Mouse (Mus musculus) cerebellum, postnatal 25 days (tissue): ENCODE measurements at regions not wholly inside any gene's neighbourhood (a gene's known extent, or its start where the extent isn't known, plus 50 kb on each side); places are given as distances from the start of the nearest gene placed in this dataset.
A peak's percentile ranks its signal among the peaks of the same experiment; 100 is the strongest.

Experiments used
- DNase-seq, 2 experiments: peaks; one replicate each; pipeline ENCODE4 v3.0.0; 2021; ENCODE audit warnings: mixed read lengths in 2 of 2

DNA sequence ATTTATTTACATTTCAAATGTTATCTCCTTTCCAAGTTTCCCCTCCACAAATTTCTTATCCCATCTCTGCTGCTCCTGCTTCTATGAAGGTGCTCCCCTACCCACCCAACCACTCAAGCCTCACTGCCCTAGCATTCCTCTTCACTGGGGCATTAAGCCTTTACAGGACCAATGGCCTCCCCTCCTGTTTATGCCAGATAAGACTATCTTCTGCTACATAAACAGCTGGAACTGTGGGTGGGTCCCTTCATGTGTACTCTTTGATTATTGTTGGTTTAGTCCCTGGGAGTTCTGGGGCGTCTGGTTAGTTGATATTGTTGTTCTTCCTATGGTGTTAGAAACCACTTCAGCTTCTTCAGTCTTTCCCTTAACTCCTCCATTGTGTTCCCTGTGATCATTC, 1164.1 kb upstream of the Got2 start:
- no peak for DNase-seq

DNA sequence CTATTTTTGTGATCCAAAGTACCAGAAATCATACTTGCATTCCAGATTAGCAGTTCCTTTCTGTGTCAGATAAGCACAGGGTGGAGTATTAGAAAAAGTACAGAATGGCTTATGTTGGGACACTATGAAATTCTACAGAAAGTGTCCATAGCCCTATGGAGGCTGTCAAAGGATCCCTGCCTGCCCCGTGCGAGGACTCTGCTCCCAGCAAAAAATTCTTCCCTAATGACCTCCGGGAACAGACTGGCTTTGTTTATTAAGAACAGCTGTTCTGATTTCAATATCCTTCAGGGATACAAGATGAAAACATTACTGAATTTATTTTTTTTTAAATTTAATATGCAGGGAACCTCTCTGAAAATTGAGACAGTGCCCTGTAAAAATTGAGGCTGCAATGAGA, 1151.4 kb upstream of the Got2 start:
- no peak for DNase-seq

DNA sequence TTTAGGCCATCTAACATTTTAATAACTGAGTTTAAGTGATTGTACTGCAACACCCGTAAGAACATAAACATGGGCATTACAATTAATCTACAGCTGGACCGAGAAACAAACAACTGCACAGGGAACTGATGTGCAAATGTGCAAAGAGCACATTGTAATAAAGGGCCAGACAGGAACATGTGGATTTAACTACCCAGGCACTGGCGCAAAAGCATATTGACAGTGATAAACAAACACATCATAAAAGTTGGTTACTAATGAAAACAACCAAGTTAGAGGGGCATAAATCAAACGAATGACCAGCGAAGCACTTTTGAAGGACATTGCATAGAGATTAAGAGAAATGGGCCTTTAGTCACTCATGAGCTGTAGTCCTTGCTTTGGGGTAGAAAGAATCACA, 1150.5 kb upstream of the Got2 start:
- no peak for DNase-seq

GRCm38 (mm10) chr8:97032188-97032587, 1143.8 kb upstream of the Got2 start:
- no peak for DNase-seq

GRCm38 (mm10) chr8:97015571-97015970, 1127.2 kb upstream of the Got2 start:
- no peak for DNase-seq

DNA sequence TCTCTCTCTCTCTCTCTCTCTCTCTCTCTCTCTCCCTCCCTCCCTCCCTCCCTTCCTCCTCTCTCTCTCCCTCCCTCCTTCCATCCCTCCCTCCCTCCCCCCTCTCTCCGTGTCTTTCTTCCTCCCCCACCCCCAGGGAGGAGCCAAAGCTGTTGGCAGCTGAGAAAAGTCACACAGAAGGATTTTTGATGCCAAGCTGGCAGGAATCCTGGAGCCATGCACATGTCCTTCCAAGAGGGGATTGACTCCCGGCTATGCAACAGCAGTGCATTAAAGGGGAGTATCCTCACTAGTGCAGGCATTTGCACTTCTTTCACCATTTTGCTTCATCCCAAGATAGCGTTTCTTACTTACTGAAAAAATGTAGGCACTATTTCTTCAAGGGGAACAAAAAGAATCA, 1115.8 kb upstream of the Got2 start:
- peak; percentile 64 to 76 for DNase-seq

- no peak for DNase-seq
Observed at GRCm38 (mm10) chr8:96983103-96983502, 1094.8 kb upstream of the Got2 start.
